15 mouse cellular contexts compared by ENCODE assay signal in the genomic region with DNA sequence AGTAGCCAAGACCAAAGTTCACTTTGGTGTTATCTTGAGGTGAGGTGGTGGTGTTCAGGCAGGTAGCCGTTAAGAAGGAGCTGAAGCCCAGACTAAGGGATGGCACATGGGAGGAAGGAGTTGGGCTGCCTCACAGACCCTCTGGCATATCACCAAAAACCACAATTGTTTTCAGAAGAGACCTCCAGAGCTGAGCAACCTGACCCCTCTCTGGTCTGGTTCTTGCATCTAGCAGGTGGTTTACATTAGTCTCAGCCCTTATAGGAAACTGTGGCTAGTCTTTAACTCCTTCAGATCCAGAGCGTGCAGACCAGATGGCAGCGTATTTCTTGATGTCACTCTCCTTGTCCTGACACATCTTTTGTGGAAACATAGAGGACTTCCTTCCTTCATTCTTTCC. TPM values are rescaled to one million over a fixed set of nuclear protein-coding genes. Genes with fewer than 3 reads are reported as not detected.
DNase-seq lines count a peak whose midpoint lies in the region; ATAC-seq and TF ChIP-seq lines count a peak whose summit lies in the region.
"Had no signal": no experiment of that assay in that cellular context is flagged by ENCODE, and none has a peak within 500 bp of the region (broad histone marks: within the 10 kb centered on the region; RNA-seq: fewer than 3 reads in every experiment).

No protein-coding gene starts in this region.

- H3K9ac ChIP-seq in heart, postnatal 0 days (replicated peaks; ENCODE audit: low read depth, low read length): 0 out of 2 replicates have a peak overlapping the region, but pooled peaks have one; percentile 40
- no peak overlapping the region for H3K9ac ChIP-seq in embryonic facial prominence, embryonic 15.5 days
- H3K9ac ChIP-seq: heart, embryonic 13.5 days; liver, embryonic 15.5 days; midbrain, embryonic 13.5 days had no signal

- H3K36me3 ChIP-seq in heart, postnatal 0 days (replicated peaks; ENCODE audit: control insufficient read depth, insufficient read depth, low read length): peaks cover 6% of the 10 kb centered on the region; the same call in 1 of the 2 replicates
- H3K36me3 ChIP-seq in embryonic facial prominence, embryonic 15.5 days: peaks cover 11% of the 10 kb centered on the region

- H3K9me3 ChIP-seq in heart, postnatal 0 days (replicated peaks; ENCODE audit: control insufficient read depth, low read length): no peaks in the 10 kb centered on the region
- no peaks in the 10 kb centered on the region for H3K9me3 ChIP-seq in embryonic facial prominence, embryonic 15.5 days (replicated peaks)
- H3K9me3 ChIP-seq: heart, embryonic 13.5 days; liver, embryonic 15.5 days; midbrain, embryonic 13.5 days had no signal

- H3K4me1 ChIP-seq in heart, postnatal 0 days (ENCODE audit: control insufficient read depth, insufficient read depth): peaks cover 35% of the 10 kb centered on the region
- peaks cover 22% of the 10 kb centered on the region for H3K4me1 ChIP-seq in brown adipose tissue, adult 24 weeks (ENCODE audit: control insufficient read depth, insufficient read depth, insufficient read length, low read length)
- H3K4me1 ChIP-seq in embryonic facial prominence, embryonic 15.5 days: peaks cover 50% of the 10 kb centered on the region

- no peaks in the 10 kb centered on the region for H3K27me3 ChIP-seq in heart, postnatal 0 days (ENCODE audit: control insufficient read depth, insufficient read depth, low read length)
- no peaks in the 10 kb centered on the region for H3K27me3 ChIP-seq in embryonic facial prominence, embryonic 15.5 days
- H3K27me3 ChIP-seq: heart, embryonic 13.5 days; liver, embryonic 15.5 days; midbrain, embryonic 13.5 days had no signal

- TF ChIP-seq CTCF in heart, postnatal 0 days (IDR thresholded peaks at IDR 0.05; ENCODE audit: low read depth): no peak

- ATAC-seq in heart, postnatal 0 days (ENCODE audit: insufficient read depth, low read depth): no peak
- no peak for ATAC-seq in embryonic facial prominence, embryonic 15.5 days (ENCODE audit: insufficient number of reproducible peaks, low FRiP score, low TSS enrichment, low read depth)
- ATAC-seq in megakaryocyte-erythroid progenitor cell, adult 5-6 weeks (replicated peaks; ENCODE audit: low FRiP score, low TSS enrichment, poor library complexity, severe bottlenecking): no peak
- ATAC-seq: midbrain, embryonic 13.5 days had no signal

- intact Hi-C loops in heart, postnatal 10 days (cut with DNase I): loop anchor here (5.0 kb wide), 1 partner anchor 66 kb away; a partner anchor contains a TSS

- no peak overlapping the region for H3K27ac ChIP-seq in heart, postnatal 0 days (ENCODE audit: low read depth)
- H3K27ac ChIP-seq in brown adipose tissue, adult 24 weeks (replicated peaks; ENCODE audit: low read depth, low read length): 0 out of 2 replicates have a peak overlapping the region, but pooled peaks have one; percentile 16
- H3K27ac ChIP-seq in embryonic facial prominence, embryonic 15.5 days (replicated peaks): peak overlapping the region; percentile 81
- H3K27ac ChIP-seq: heart, embryonic 13.5 days; liver, embryonic 15.5 days had no signal

- DNase-seq in heart, postnatal 0 days (ENCODE audit: low spot score): no peak
- no peak for DNase-seq in heart, postnatal 10 days
- peak; percentile 45 for DNase-seq in mesoderm, embryonic 11.5 days (ENCODE audit: low read depth, low spot score)
- DNase-seq in adrenal gland, postnatal 4 days (ENCODE audit: low spot score in 2 of 2): no peak
- DNase-seq in frontal cortex, adult 2 months (ENCODE audit: extremely low spot score in 1 of 2, low spot score in 1 of 2): no peak
- DNase-seq: adrenal gland, adult 8-10 months; kidney, adult 18-20 months; right cerebral cortex, postnatal 4 days had no signal

- H3K4me2 ChIP-seq in heart, postnatal 0 days (ENCODE audit: low read depth, low read length): no peak overlapping the region
- H3K4me2 ChIP-seq in embryonic facial prominence, embryonic 15.5 days (replicated peaks): peak overlapping the region; percentile 26; the same call in 1 of the 2 replicates
- H3K4me2 ChIP-seq: heart, embryonic 13.5 days; liver, embryonic 15.5 days; midbrain, embryonic 13.5 days had no signal

- WGBS in heart, postnatal 0 days: 78% methylated on average over 3 of the region's 3 CpGs
- WGBS in embryonic facial prominence, embryonic 15.5 days: 23% methylated on average over 3 of the region's 3 CpGs

- TF ChIP-seq EP300 in heart, postnatal 0 days (IDR thresholded peaks at IDR 0.05; ENCODE audit: low read depth): no peak

- H3K4me3 ChIP-seq in heart, postnatal 0 days (ENCODE audit: low read depth, low read length): no peak overlapping the region
- H3K4me3 ChIP-seq in brown adipose tissue, adult 24 weeks (ENCODE audit: insufficient read depth, low read depth, low read length): no peak overlapping the region
- H3K4me3 ChIP-seq in embryonic facial prominence, embryonic 15.5 days (replicated peaks): no peak overlapping the region
- H3K4me3 ChIP-seq: erythroblast, embryonic 14.5 days; heart, embryonic 13.5 days; liver, embryonic 15.5 days; midbrain, embryonic 13.5 days had no signal

RNA-seq across cellular contexts. Expression of a gene that starts 39.8 kb away (rescaled TPM):
- 75.3 and 77.0 TPM in 2 replicates for total RNA-seq in heart, postnatal 0 days (2014; rRNA removed; ENCODE audit: low replicate concordance)
- polyA plus RNA-seq in heart, postnatal 0 days (2015; fragmentation: Nextera tagmentation; extraction: Ambion mirVana): 23.3 and 23.4 TPM in 2 replicates
- 100 to 1,000 TPM in 1 of 2 experiments, 10 to 100 TPM in 1; 97.4 to 113 TPM for total RNA-seq in heart, postnatal 10 days (2021)
- 55.8 and 74.0 TPM in 2 replicates for polyA plus RNA-seq in brown adipose tissue, adult 24 weeks (2012; ENCODE audit: insufficient read depth, insufficient read length, missing spikeins)
- polyA plus RNA-seq in embryonic facial prominence, embryonic 15.5 days (2015; fragmentation: Nextera tagmentation; extraction: Ambion mirVana): 72.8 and 73.7 TPM in 2 replicates
- 106 and 112 TPM in 2 replicates for total RNA-seq in megakaryocyte-erythroid progenitor cell, adult 5-6 weeks (2014; fragmentation: Nextera tagmentation)
- 207 and 289 TPM in 2 replicates for total RNA-seq in megakaryocyte-erythroid progenitor cell, adult 5-6 weeks (2017)
- 100 to 1,000 TPM; 179 to 203 TPM for total RNA-seq in adrenal gland, postnatal 4 days (2021)
- 65.6 and 68.8 TPM in 2 replicates for polyA plus RNA-seq in frontal cortex, adult 2 months (2012; rRNA removed)

RNA-seq across cellular contexts. Expression of a gene that starts 40.0 kb away (rescaled TPM):
- 0.19 and 3.1 TPM in 2 replicates for total RNA-seq in heart, postnatal 0 days (2014; rRNA removed; ENCODE audit: low replicate concordance)
- 3.0 and 3.9 TPM in 2 replicates for polyA plus RNA-seq in heart, postnatal 0 days (2015; fragmentation: Nextera tagmentation; extraction: Ambion mirVana)
- 1 to 10 TPM; 2.4 to 2.9 TPM for total RNA-seq in heart, postnatal 10 days (2021)
- 9.6 and 25.0 TPM in 2 replicates for polyA plus RNA-seq in brown adipose tissue, adult 24 weeks (2012; ENCODE audit: insufficient read depth, insufficient read length, missing spikeins)
- 22.0 and 29.2 TPM in 2 replicates for polyA plus RNA-seq in embryonic facial prominence, embryonic 15.5 days (2015; fragmentation: Nextera tagmentation; extraction: Ambion mirVana)
- total RNA-seq in megakaryocyte-erythroid progenitor cell, adult 5-6 weeks (2014; fragmentation: Nextera tagmentation): 2.3 and 4.4 TPM in 2 replicates
- 0.75 TPM in 1 of 2 replicates, not detected in the other for total RNA-seq in megakaryocyte-erythroid progenitor cell, adult 5-6 weeks (2017)
- total RNA-seq in adrenal gland, postnatal 4 days (2021): 1 to 10 TPM; 6.1 to 8.3 TPM
- 12.3 and 12.8 TPM in 2 replicates for polyA plus RNA-seq in frontal cortex, adult 2 months (2012; rRNA removed)
- polyA plus RNA-seq: erythroblast, embryonic 14.5 days had no signal

RNA-seq across cellular contexts. Expression of a gene that starts 44.8 kb away (rescaled TPM):
- total RNA-seq in heart, postnatal 0 days (2014; rRNA removed; ENCODE audit: low replicate concordance): 0.76 and 4.6 TPM in 2 replicates
- polyA plus RNA-seq in heart, postnatal 0 days (2015; fragmentation: Nextera tagmentation; extraction: Ambion mirVana): 2.3 and 2.4 TPM in 2 replicates
- 1 to 10 TPM; 4.4 to 5.7 TPM for total RNA-seq in heart, postnatal 10 days (2021)
- 9.8 and 12.0 TPM in 2 replicates for polyA plus RNA-seq in brown adipose tissue, adult 24 weeks (2012; ENCODE audit: insufficient read depth, insufficient read length, missing spikeins)
- polyA plus RNA-seq in embryonic facial prominence, embryonic 15.5 days (2015; fragmentation: Nextera tagmentation; extraction: Ambion mirVana): 2.4 and 2.5 TPM in 2 replicates
- 4.7 and 9.2 TPM in 2 replicates for total RNA-seq in megakaryocyte-erythroid progenitor cell, adult 5-6 weeks (2014; fragmentation: Nextera tagmentation)
- 1.1 and 2.7 TPM in 2 replicates for total RNA-seq in megakaryocyte-erythroid progenitor cell, adult 5-6 weeks (2017)
- 10 to 100 TPM; 11.5 to 11.6 TPM for total RNA-seq in adrenal gland, postnatal 4 days (2021)
- polyA plus RNA-seq in frontal cortex, adult 2 months (2012; rRNA removed): 14.1 and 14.4 TPM in 2 replicates
